Mouse (Mus musculus): ENCODE results near the gene Cdipt. TPM values are rescaled to one million over a fixed set of nuclear protein-coding genes. Genes with fewer than 3 reads are reported as not detected.

Gene Cdipt
- polyA plus RNA-seq, 1 experiment from 2014 or later, result 92.4 TPM

Other genes starting within 250 kb of the Cdipt start
- gene Mapk3, start 216.3 kb upstream of the Cdipt start, polyA plus RNA-seq (2014; fragmentation: Nextera tagmentation; extraction: Ambion mirVana), result 90.8 and 99.7 TPM in 2 replicates
- gene Gdpd3, start 209.6 kb upstream of the Cdipt start, polyA plus RNA-seq (2014; fragmentation: Nextera tagmentation; extraction: Ambion mirVana), result 1.2 and 1.3 TPM in 2 replicates
- 206 and 230 TPM in 2 replicates for gene Ypel3, start 199.0 kb upstream of the Cdipt start, polyA plus RNA-seq (2014; fragmentation: Nextera tagmentation; extraction: Ambion mirVana)
- gene Tbx6, start 194.4 kb upstream of the Cdipt start, polyA plus RNA-seq (2014; fragmentation: Nextera tagmentation; extraction: Ambion mirVana), result 0.42 and 0.47 TPM in 2 replicates
- 231 and 256 TPM in 2 replicates for gene Ppp4c, start 183.4 kb upstream of the Cdipt start, polyA plus RNA-seq (2014; fragmentation: Nextera tagmentation; extraction: Ambion mirVana)
- gene Fam57b, start 178.2 kb upstream of the Cdipt start, polyA plus RNA-seq (2014; fragmentation: Nextera tagmentation; extraction: Ambion mirVana), result 31.3 and 37.4 TPM in 2 replicates
- gene 4930451I11Rik, start 144.3 kb upstream of the Cdipt start, polyA plus RNA-seq (2014; fragmentation: Nextera tagmentation; extraction: Ambion mirVana), result not detected in 2 replicates
- 4.9 and 6.7 TPM in 2 replicates for gene Doc2a, start 128.5 kb upstream of the Cdipt start, polyA plus RNA-seq (2014; fragmentation: Nextera tagmentation; extraction: Ambion mirVana)
- gene Hirip3, start 113.9 kb upstream of the Cdipt start, polyA plus RNA-seq (2014; fragmentation: Nextera tagmentation; extraction: Ambion mirVana), result 12.0 and 13.7 TPM in 2 replicates
- gene Ino80e, start 113.5 kb upstream of the Cdipt start, polyA plus RNA-seq (2014; fragmentation: Nextera tagmentation; extraction: Ambion mirVana), result 91.3 and 104 TPM in 2 replicates
- 25.9 and 31.0 TPM in 2 replicates for gene Taok2, start 91.2 kb upstream of the Cdipt start, polyA plus RNA-seq (2014; fragmentation: Nextera tagmentation; extraction: Ambion mirVana)
- 34.3 and 44.9 TPM in 2 replicates for gene Tmem219, start 53.0 kb upstream of the Cdipt start, polyA plus RNA-seq (2014; fragmentation: Nextera tagmentation; extraction: Ambion mirVana)
- gene Kctd13, start 47.0 kb upstream of the Cdipt start, polyA plus RNA-seq (2014; fragmentation: Nextera tagmentation; extraction: Ambion mirVana), result 69.3 and 89.2 TPM in 2 replicates
- 4.4 and 6.0 TPM in 2 replicates for gene Asphd1, start 26.3 kb upstream of the Cdipt start, polyA plus RNA-seq (2014; fragmentation: Nextera tagmentation; extraction: Ambion mirVana)
- 33.8 and 34.6 TPM in 2 replicates for gene Sez6l2, start 25.4 kb upstream of the Cdipt start, polyA plus RNA-seq (2014; fragmentation: Nextera tagmentation; extraction: Ambion mirVana)
- 0.51 and 1.0 TPM in 2 replicates for gene Cdiptos, start 184 bp downstream of the Cdipt start, polyA plus RNA-seq (2014; fragmentation: Nextera tagmentation; extraction: Ambion mirVana)
- 1.8 and 2.7 TPM in 2 replicates for gene Mvp, start 38.7 kb downstream of the Cdipt start, polyA plus RNA-seq (2014; fragmentation: Nextera tagmentation; extraction: Ambion mirVana)
- 0.34 and 0.74 TPM in 2 replicates for gene Pagr1b, start 40.6 kb downstream of the Cdipt start, polyA plus RNA-seq (2014; fragmentation: Nextera tagmentation; extraction: Ambion mirVana)
- gene Pagr1a, start 41.4 kb downstream of the Cdipt start, polyA plus RNA-seq (2014; fragmentation: Nextera tagmentation; extraction: Ambion mirVana), result 22.3 and 25.1 TPM in 2 replicates
- gene Gm42742, start 45.2 kb downstream of the Cdipt start, polyA plus RNA-seq (2014; fragmentation: Nextera tagmentation; extraction: Ambion mirVana), result 65.0 and 68.5 TPM in 2 replicates
- gene Prrt2, start 45.3 kb downstream of the Cdipt start, polyA plus RNA-seq (2014; fragmentation: Nextera tagmentation; extraction: Ambion mirVana), result 13.7 and 20.1 TPM in 2 replicates
- 53.1 and 54.1 TPM in 2 replicates for gene Maz, start 51.1 kb downstream of the Cdipt start, polyA plus RNA-seq (2014; fragmentation: Nextera tagmentation; extraction: Ambion mirVana)
- 75.9 and 91.8 TPM in 2 replicates for gene Kif22, start 66.6 kb downstream of the Cdipt start, polyA plus RNA-seq (2014; fragmentation: Nextera tagmentation; extraction: Ambion mirVana)
- gene Zg16, start 111.4 kb downstream of the Cdipt start, polyA plus RNA-seq (2014; fragmentation: Nextera tagmentation; extraction: Ambion mirVana), result not detected in 2 replicates
- 1.5 and 2.2 TPM in 2 replicates for gene AI467606, start 115.4 kb downstream of the Cdipt start, polyA plus RNA-seq (2014; fragmentation: Nextera tagmentation; extraction: Ambion mirVana)
- 0.66 and 0.91 TPM in 2 replicates for gene Qprt, start 146.3 kb downstream of the Cdipt start, polyA plus RNA-seq (2014; fragmentation: Nextera tagmentation; extraction: Ambion mirVana)
- not detected in 2 replicates for gene Spn, start 161.9 kb downstream of the Cdipt start, polyA plus RNA-seq (2014; fragmentation: Nextera tagmentation; extraction: Ambion mirVana)
- gene Cd2bp2, start 220.1 kb downstream of the Cdipt start, polyA plus RNA-seq (2014; fragmentation: Nextera tagmentation; extraction: Ambion mirVana), result 73.6 and 78.6 TPM in 2 replicates
- 13.6 and 13.7 TPM in 2 replicates for gene Tbc1d10b, start 232.6 kb downstream of the Cdipt start, polyA plus RNA-seq (2014; fragmentation: Nextera tagmentation; extraction: Ambion mirVana)
- 4.6 and 5.3 TPM in 2 replicates for gene Mylpf, start 233.0 kb downstream of the Cdipt start, polyA plus RNA-seq (2014; fragmentation: Nextera tagmentation; extraction: Ambion mirVana)